Mouse (Mus musculus): ENCODE data around the gene Gbp5. TPM values are rescaled to one million over a fixed set of nuclear protein-coding genes. Genes with fewer than 3 reads are reported as not detected.
"Not testable (repeated sequence)": the region's sequence is repeated elsewhere in the genome, so short reads cannot be mapped to it uniquely, and the experiment has no call there.

The Gbp5 gene
- polyA plus RNA-seq, 1 experiment, result 0.67 TPM

GRCm38 (mm10) chr3:142533185-142533584 is 39.4 kb downstream of the Gbp5 start:
- Histone ChIP-seq H3K4me1 (ENCODE audit: control insufficient read depth, insufficient read depth, low read length) (no peaks in the 10 kb centered on the region), H3K27ac (ENCODE audit: insufficient read depth, low read length) (no peak overlapping the region), H3K4me3 (ENCODE audit: insufficient read depth, low read length) (no peak overlapping the region)
- TF ChIP-seq POLR2A (IDR thresholded peaks at IDR 0.05; ENCODE audit: low read depth, low read length) (no peak), CTCF (IDR thresholded peaks at IDR 0.05; ENCODE audit: borderline replicate concordance, insufficient read depth, low read length) (no peak)

GRCm38 (mm10) chr3:142535667-142536066 is 41.9 kb downstream of the Gbp5 start:
- no peak overlapping the region for H3K4me3 ChIP-seq (ENCODE audit: insufficient read depth, low read length)
- TF ChIP-seq CTCF (IDR thresholded peaks at IDR 0.05; ENCODE audit: borderline replicate concordance, insufficient read depth, low read length) (no peak), POLR2A (IDR thresholded peaks at IDR 0.05; ENCODE audit: low read depth, low read length) (no peak)
- no peak overlapping the region for H3K27ac ChIP-seq (ENCODE audit: insufficient read depth, low read length)
- H3K4me1 ChIP-seq (ENCODE audit: control insufficient read depth, insufficient read depth, low read length), result no peaks in the 10 kb centered on the region

- Histone ChIP-seq H3K4me3 (ENCODE audit: insufficient read depth, low read length) (no peak overlapping the region), H3K27ac (ENCODE audit: insufficient read depth, low read length) (no peak overlapping the region), H3K4me1 (ENCODE audit: control insufficient read depth, insufficient read depth, low read length) (no peaks in the 10 kb centered on the region)
- no peak for TF ChIP-seq CTCF (IDR thresholded peaks at IDR 0.05; ENCODE audit: borderline replicate concordance, insufficient read depth, low read length)
- no peak for TF ChIP-seq POLR2A (IDR thresholded peaks at IDR 0.05; ENCODE audit: low read depth, low read length)
Measured at GRCm38 (mm10) chr3:142541391-142541790, 47.6 kb downstream of the Gbp5 start.

GRCm38 (mm10) chr3:142542776-142543175 is 49.0 kb downstream of the Gbp5 start:
- not testable (repeated sequence) for H3K27ac ChIP-seq (ENCODE audit: insufficient read depth, low read length); H3K4me1 ChIP-seq (ENCODE audit: control insufficient read depth, insufficient read depth, low read length); H3K4me3 ChIP-seq (ENCODE audit: insufficient read depth, low read length)

- Histone ChIP-seq H3K4me3 (ENCODE audit: insufficient read depth, low read length) (no peak overlapping the region), H3K27ac (ENCODE audit: insufficient read depth, low read length) (no peak overlapping the region), H3K4me1 (ENCODE audit: control insufficient read depth, insufficient read depth, low read length) (peaks cover 2% of the 10 kb centered on the region)
- TF ChIP-seq CTCF (IDR thresholded peaks at IDR 0.05; ENCODE audit: borderline replicate concordance, insufficient read depth, low read length) (no peak), POLR2A (IDR thresholded peaks at IDR 0.05; ENCODE audit: low read depth, low read length) (no peak)
Measured at GRCm38 (mm10) chr3:142546690-142547089, 52.9 kb downstream of the Gbp5 start.

GRCm38 (mm10) chr3:142550052-142550676 is 56.4 kb downstream of the Gbp5 start:
- Histone ChIP-seq H3K27ac (ENCODE audit: insufficient read depth, low read length) (no peak overlapping the region), H3K4me1 (ENCODE audit: control insufficient read depth, insufficient read depth, low read length) (peaks cover 2% of the 10 kb centered on the region), H3K4me3 (ENCODE audit: insufficient read depth, low read length) (no peak overlapping the region)
- no peak for TF ChIP-seq CTCF (IDR thresholded peaks at IDR 0.05; ENCODE audit: borderline replicate concordance, insufficient read depth, low read length)
- no peak for TF ChIP-seq POLR2A (IDR thresholded peaks at IDR 0.05; ENCODE audit: low read depth, low read length)

- Histone ChIP-seq H3K4me1 (ENCODE audit: control insufficient read depth, insufficient read depth, low read length) (peaks cover 2% of the 10 kb centered on the region), H3K27ac (ENCODE audit: insufficient read depth, low read length) (no peak overlapping the region), H3K4me3 (ENCODE audit: insufficient read depth, low read length) (no peak overlapping the region)
- TF ChIP-seq CTCF (IDR thresholded peaks at IDR 0.05; ENCODE audit: borderline replicate concordance, insufficient read depth, low read length), result no peak
Measured at GRCm38 (mm10) chr3:142554601-142555000, 60.8 kb downstream of the Gbp5 start.

GRCm38 (mm10) chr3:142555623-142556022 is 61.8 kb downstream of the Gbp5 start:
- TF ChIP-seq CTCF (IDR thresholded peaks at IDR 0.05; ENCODE audit: borderline replicate concordance, insufficient read depth, low read length), result no peak
- no peak for TF ChIP-seq POLR2A (IDR thresholded peaks at IDR 0.05; ENCODE audit: low read depth, low read length)
- Histone ChIP-seq H3K4me1 (ENCODE audit: control insufficient read depth, insufficient read depth, low read length) (no peaks in the 10 kb centered on the region; the same call in none of the 2 replicates), H3K4me3 (ENCODE audit: insufficient read depth, low read length) (no peak overlapping the region), H3K27ac (ENCODE audit: insufficient read depth, low read length) (no peak overlapping the region)

GRCm38 (mm10) chr3:142559632-142560228 is 66.0 kb downstream of the Gbp5 start, which contains the start of gene Gbp3:
Gene Gbp3, plus strand, starts transcription at chr3:142560026.
- H3K27ac ChIP-seq (ENCODE audit: insufficient read depth, low read length), result peak within 1 kb of the TSS; percentile 48
- H3K4me1 ChIP-seq (ENCODE audit: control insufficient read depth, insufficient read depth, low read length), result no peaks in the 10 kb centered on the region; the same call in 1 of the 2 replicates
- TF ChIP-seq CTCF (IDR thresholded peaks at IDR 0.05; ENCODE audit: borderline replicate concordance, insufficient read depth, low read length), result no peak
- TF ChIP-seq POLR2A (IDR thresholded peaks at IDR 0.05; ENCODE audit: low read depth, low read length), result peak; percentile 42; the same call in 1 of the 2 replicates
- peak within 1 kb of the TSS; percentile 37 for H3K4me3 ChIP-seq (ENCODE audit: insufficient read depth, low read length)

GRCm38 (mm10) chr3:142560296-142560948 is 66.6 kb downstream of the Gbp5 start:
- no peaks in the 10 kb centered on the region; the same call in 1 of the 2 replicates for H3K4me1 ChIP-seq (ENCODE audit: control insufficient read depth, insufficient read depth, low read length)
- peak overlapping the region; percentile 48 for H3K27ac ChIP-seq (ENCODE audit: insufficient read depth, low read length)
- peak overlapping the region; percentile 37 for H3K4me3 ChIP-seq (ENCODE audit: insufficient read depth, low read length)
- TF ChIP-seq CTCF (IDR thresholded peaks at IDR 0.05; ENCODE audit: borderline replicate concordance, insufficient read depth, low read length) (peak; percentile 98), POLR2A (IDR thresholded peaks at IDR 0.05; ENCODE audit: low read depth, low read length) (0 out of 2 replicates have a peak, but pooled peaks have one; percentile 34)

Measured in embryonic fibroblast, embryonic 13.5 days (primary cell).